Mouse (Mus musculus): ENCODE results near the gene Trim31. TPM values are rescaled to one million over a fixed set of nuclear protein-coding genes. Genes with fewer than 3 reads are reported as not detected.

The Trim31 gene
- polyA plus RNA-seq, 1 experiment: not detected

DNA sequence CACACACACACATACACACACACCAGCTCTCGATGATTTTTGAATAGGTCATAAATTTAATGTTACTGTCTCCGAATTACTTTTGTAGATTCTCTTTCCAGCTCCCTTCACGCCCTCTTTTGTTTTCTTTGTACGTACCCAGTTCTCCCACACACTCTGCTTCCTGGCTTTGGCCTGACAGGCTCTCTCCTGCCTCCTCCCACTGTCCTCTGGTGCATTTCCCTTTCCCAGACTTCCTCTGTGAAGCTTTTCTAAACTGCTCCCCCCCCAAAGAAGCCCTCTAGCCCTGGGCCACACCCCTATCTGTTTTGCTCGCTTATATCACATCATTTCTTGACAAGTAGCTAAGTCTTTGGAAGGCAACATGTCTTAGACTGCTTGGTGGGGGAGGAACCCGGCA is 32.3 kb downstream of the Trim31 start:
- Histone ChIP-seq H3K27ac (ENCODE audit: insufficient read depth, low read length) (no peak overlapping the region), H3K4me3 (ENCODE audit: low read depth, low read length) (no peak overlapping the region), H3K4me1 (ENCODE audit: control insufficient read depth, insufficient read depth, low read length) (no peaks in the 10 kb centered on the region), H3K36me3 (ENCODE audit: control insufficient read depth, insufficient read depth, low read length, poor library complexity, severe bottlenecking) (no peaks in the 10 kb centered on the region), H3K9me3 (replicated peaks; ENCODE audit: control insufficient read depth, insufficient read depth, low read length, poor library complexity, severe bottlenecking) (no peaks in the 10 kb centered on the region), H3K27me3 (ENCODE audit: control insufficient read depth, insufficient read depth, low read length, poor library complexity, severe bottlenecking) (no peaks in the 10 kb centered on the region), H3K9ac (ENCODE audit: low read depth, poor library complexity, severe bottlenecking) (no peak overlapping the region)
- TF ChIP-seq EP300 (IDR thresholded peaks at IDR 0.05; ENCODE audit: insufficient read depth, low read depth, low read length): no peak
- no peak for TF ChIP-seq POLR2A (IDR thresholded peaks at IDR 0.05; ENCODE audit: insufficient read depth, low read length)
- TF ChIP-seq CTCF (IDR thresholded peaks at IDR 0.05; ENCODE audit: low read depth, low read length): no peak

DNA sequence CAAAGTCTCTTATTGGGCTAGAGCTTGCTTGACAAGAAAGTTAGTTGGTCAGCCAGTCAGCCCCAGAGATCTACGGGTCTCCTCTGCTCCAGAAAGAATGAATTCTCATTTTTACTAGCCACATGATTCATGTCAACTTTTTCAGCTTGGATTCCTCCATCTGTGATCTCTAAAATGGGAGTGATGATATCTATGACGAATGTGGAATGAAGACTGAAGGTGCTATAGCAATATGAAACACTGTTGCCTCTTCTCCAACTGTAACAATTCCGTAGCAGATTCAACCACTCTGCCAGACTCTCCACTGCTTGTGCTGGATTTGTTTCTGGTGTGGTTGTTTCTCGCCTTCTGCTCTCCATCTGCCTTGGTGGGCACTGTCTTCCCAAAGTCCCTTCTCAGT is 33.2 kb downstream of the Trim31 start:
- H3K27me3 ChIP-seq (ENCODE audit: control insufficient read depth, insufficient read depth, low read length, poor library complexity, severe bottlenecking): no peaks in the 10 kb centered on the region
- no peaks in the 10 kb centered on the region for H3K9me3 ChIP-seq (replicated peaks; ENCODE audit: control insufficient read depth, insufficient read depth, low read length, poor library complexity, severe bottlenecking)
- no peak overlapping the region for H3K27ac ChIP-seq (ENCODE audit: insufficient read depth, low read length)
- no peak overlapping the region for H3K4me3 ChIP-seq (ENCODE audit: low read depth, low read length)
- H3K9ac ChIP-seq (ENCODE audit: low read depth, poor library complexity, severe bottlenecking): no peak overlapping the region
- H3K36me3 ChIP-seq (ENCODE audit: control insufficient read depth, insufficient read depth, low read length, poor library complexity, severe bottlenecking): no peaks in the 10 kb centered on the region
- H3K4me1 ChIP-seq (ENCODE audit: control insufficient read depth, insufficient read depth, low read length): no peaks in the 10 kb centered on the region
- TF ChIP-seq POLR2A (IDR thresholded peaks at IDR 0.05; ENCODE audit: insufficient read depth, low read length): no peak
- TF ChIP-seq EP300 (IDR thresholded peaks at IDR 0.05; ENCODE audit: insufficient read depth, low read depth, low read length): no peak
- TF ChIP-seq CTCF (IDR thresholded peaks at IDR 0.05; ENCODE audit: low read depth, low read length): no peak

GRCm38 (mm10) chr17:36931806-36932205 is 33.9 kb downstream of the Trim31 start:
- no peak overlapping the region for H3K27ac ChIP-seq (ENCODE audit: insufficient read depth, low read length)
- H3K36me3 ChIP-seq (ENCODE audit: control insufficient read depth, insufficient read depth, low read length, poor library complexity, severe bottlenecking): no peaks in the 10 kb centered on the region
- no peaks in the 10 kb centered on the region for H3K9me3 ChIP-seq (replicated peaks; ENCODE audit: control insufficient read depth, insufficient read depth, low read length, poor library complexity, severe bottlenecking)
- H3K27me3 ChIP-seq (ENCODE audit: control insufficient read depth, insufficient read depth, low read length, poor library complexity, severe bottlenecking): no peaks in the 10 kb centered on the region
- H3K9ac ChIP-seq (ENCODE audit: low read depth, poor library complexity, severe bottlenecking): no peak overlapping the region
- TF ChIP-seq EP300 (IDR thresholded peaks at IDR 0.05; ENCODE audit: insufficient read depth, low read depth, low read length): no peak
- TF ChIP-seq CTCF (IDR thresholded peaks at IDR 0.05; ENCODE audit: low read depth, low read length): no peak
- no peak for TF ChIP-seq POLR2A (IDR thresholded peaks at IDR 0.05; ENCODE audit: insufficient read depth, low read length)
- H3K4me1 ChIP-seq (ENCODE audit: control insufficient read depth, insufficient read depth, low read length): no peaks in the 10 kb centered on the region
- no peak overlapping the region for H3K4me3 ChIP-seq (ENCODE audit: low read depth, low read length)

GRCm38 (mm10) chr17:36938056-36938455 is 40.1 kb downstream of the Trim31 start:
- no peaks in the 10 kb centered on the region for H3K9me3 ChIP-seq (replicated peaks; ENCODE audit: control insufficient read depth, insufficient read depth, low read length, poor library complexity, severe bottlenecking)
- no peaks in the 10 kb centered on the region for H3K36me3 ChIP-seq (ENCODE audit: control insufficient read depth, insufficient read depth, low read length, poor library complexity, severe bottlenecking)
- H3K27me3 ChIP-seq (ENCODE audit: control insufficient read depth, insufficient read depth, low read length, poor library complexity, severe bottlenecking): no peaks in the 10 kb centered on the region
- no peak overlapping the region for H3K27ac ChIP-seq (ENCODE audit: insufficient read depth, low read length)
- H3K4me1 ChIP-seq (ENCODE audit: control insufficient read depth, insufficient read depth, low read length): peaks cover 2% of the 10 kb centered on the region
- H3K9ac ChIP-seq (ENCODE audit: low read depth, poor library complexity, severe bottlenecking): no peak overlapping the region
- TF ChIP-seq EP300 (IDR thresholded peaks at IDR 0.05; ENCODE audit: insufficient read depth, low read depth, low read length) (no peak), CTCF (IDR thresholded peaks at IDR 0.05; ENCODE audit: low read depth, low read length) (no peak), POLR2A (IDR thresholded peaks at IDR 0.05; ENCODE audit: insufficient read depth, low read length) (no peak)
- H3K4me3 ChIP-seq (ENCODE audit: low read depth, low read length): no peak overlapping the region

GRCm38 (mm10) chr17:36942391-36942790 is 44.5 kb downstream of the Trim31 start:
- TF ChIP-seq POLR2A (IDR thresholded peaks at IDR 0.05; ENCODE audit: insufficient read depth, low read length): no peak
- Histone ChIP-seq H3K27me3 (ENCODE audit: control insufficient read depth, insufficient read depth, low read length, poor library complexity, severe bottlenecking) (no peaks in the 10 kb centered on the region), H3K9me3 (replicated peaks; ENCODE audit: control insufficient read depth, insufficient read depth, low read length, poor library complexity, severe bottlenecking) (no peaks in the 10 kb centered on the region), H3K9ac (ENCODE audit: low read depth, poor library complexity, severe bottlenecking) (peak overlapping the region; percentile 60; the same call in 1 of the 2 replicates), H3K4me3 (ENCODE audit: low read depth, low read length) (peak overlapping the region; percentile 45), H3K36me3 (ENCODE audit: control insufficient read depth, insufficient read depth, low read length, poor library complexity, severe bottlenecking) (no peaks in the 10 kb centered on the region), H3K27ac (ENCODE audit: insufficient read depth, low read length) (no peak overlapping the region), H3K4me1 (ENCODE audit: control insufficient read depth, insufficient read depth, low read length) (peaks cover 2% of the 10 kb centered on the region)

- Histone ChIP-seq H3K4me3 (ENCODE audit: low read depth, low read length) (peak within 1 kb of the TSS; percentile 45), H3K9ac (ENCODE audit: low read depth, poor library complexity, severe bottlenecking) (peak within 1 kb of the TSS; percentile 60), H3K27ac (ENCODE audit: insufficient read depth, low read length) (no peak within 1 kb of the TSS), H3K4me1 (ENCODE audit: control insufficient read depth, insufficient read depth, low read length) (peaks cover 2% of the 10 kb centered on the region), H3K9me3 (replicated peaks; ENCODE audit: control insufficient read depth, insufficient read depth, low read length, poor library complexity, severe bottlenecking) (no peaks in the 10 kb centered on the region), H3K36me3 (ENCODE audit: control insufficient read depth, insufficient read depth, low read length, poor library complexity, severe bottlenecking) (no peaks in the 10 kb centered on the region), H3K27me3 (ENCODE audit: control insufficient read depth, insufficient read depth, low read length, poor library complexity, severe bottlenecking) (no peaks in the 10 kb centered on the region)
- no peak for TF ChIP-seq CTCF (IDR thresholded peaks at IDR 0.05; ENCODE audit: low read depth, low read length)
- TF ChIP-seq EP300 (IDR thresholded peaks at IDR 0.05; ENCODE audit: insufficient read depth, low read depth, low read length): no peak
- no peak for TF ChIP-seq POLR2A (IDR thresholded peaks at IDR 0.05; ENCODE audit: insufficient read depth, low read length)
Observed at GRCm38 (mm10) chr17:36942791-36943471, 45.0 kb downstream of the Trim31 start, which contains the start of gene Rnf39. Rnf39 (plus strand) TSS chr17:36942918.

Measured in ES-Bruce4 (cell line).